Mouse (Mus musculus): Measurements from ENCODE around the gene Oasl2.

DNA sequence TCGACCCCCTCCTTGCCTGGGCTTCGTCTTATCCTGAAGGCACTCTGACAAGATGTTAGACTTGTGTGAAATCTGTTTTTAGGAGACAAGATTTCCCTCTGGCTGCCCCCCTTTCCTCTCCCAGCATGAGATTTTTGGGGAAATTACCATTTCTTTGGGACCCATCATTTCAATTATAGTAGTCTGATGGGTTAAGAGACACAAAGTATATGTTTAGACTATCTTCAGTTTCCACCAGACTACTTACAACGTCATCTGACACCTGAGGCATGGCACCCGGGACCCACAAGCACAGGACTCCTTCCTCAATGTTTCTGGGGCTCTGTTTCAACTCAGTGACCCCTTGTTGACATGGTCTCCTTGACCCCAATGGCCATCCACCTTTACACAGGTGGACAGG is 1.2 kb upstream of the Oasl2 start:
- TF ChIP-seq CTCF (conservative IDR thresholded peaks at IDR 0.05; ENCODE audit: insufficient read depth, insufficient read length, low read depth, low read length): no peak
- no peak for TF ChIP-seq POLR2A (IDR thresholded peaks at IDR 0.05; ENCODE audit: low read depth, low read length)

All from kidney, adult 2 months (tissue).